ENCODE assay signal across 12 mouse cellular contexts in the genomic region with DNA sequence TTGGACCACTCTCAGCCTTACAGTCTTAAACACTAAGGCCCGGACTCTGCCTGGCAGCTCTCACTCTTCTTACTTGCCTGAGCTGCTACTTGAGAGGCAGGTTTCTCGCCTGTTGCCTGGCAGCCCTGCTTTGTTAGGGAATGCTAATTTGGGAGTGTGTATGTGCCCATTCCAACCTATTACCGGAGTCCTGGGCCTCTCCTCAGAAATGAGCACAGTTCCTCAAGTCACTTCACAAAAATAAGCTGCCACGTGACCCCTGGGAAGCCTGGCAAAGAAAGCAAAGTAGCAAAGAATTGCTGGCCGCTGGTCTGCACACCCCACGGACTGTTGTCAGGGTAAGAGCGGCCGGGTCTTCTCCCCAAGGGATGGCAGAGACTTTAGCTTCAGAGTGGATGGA. TPM values are rescaled to one million over a fixed set of nuclear protein-coding genes. Genes with fewer than 3 reads are reported as not detected.
A peak's percentile ranks its signal among the peaks of the same experiment; 100 is the strongest.
DNase-seq lines count a peak whose midpoint lies in the region; ATAC-seq and TF ChIP-seq lines count a peak whose summit lies in the region.
"Had no signal": no experiment of that assay in that cellular context is flagged by ENCODE, and none has a peak within 500 bp of the region (broad histone marks: within the 10 kb centered on the region; RNA-seq: fewer than 3 reads in every experiment).

No protein-coding gene starts in this region.

- no peak overlapping the region for H3K27ac ChIP-seq in hindbrain, embryonic 11.5 days (ENCODE audit: low read depth, low read length)
- no peak overlapping the region for H3K27ac ChIP-seq in hindbrain, embryonic 10.5 days
- no peak overlapping the region for H3K27ac ChIP-seq in stomach, embryonic 16.5 days (ENCODE audit: low read length)
- no peak overlapping the region for H3K27ac ChIP-seq in stomach, postnatal 0 days (replicated peaks)
- peak overlapping the region; percentile 76 for H3K27ac ChIP-seq in hindbrain, postnatal 0 days
- H3K27ac ChIP-seq: embryonic facial prominence, embryonic 15.5 days had no signal

- no peak for TF ChIP-seq CTCF in stomach, postnatal 0 days (IDR thresholded peaks at IDR 0.05; ENCODE audit: low read depth)
- TF ChIP-seq CTCF in hindbrain, postnatal 0 days (IDR thresholded peaks at IDR 0.05; ENCODE audit: low read depth), result no peak

- H3K9me3 ChIP-seq in hindbrain, embryonic 11.5 days (ENCODE audit: control insufficient read depth, low read length), result no peaks in the 10 kb centered on the region
- no peaks in the 10 kb centered on the region for H3K9me3 ChIP-seq in hindbrain, embryonic 10.5 days
- H3K9me3 ChIP-seq in stomach, embryonic 16.5 days (replicated peaks; ENCODE audit: control insufficient read depth, low read length), result no peaks in the 10 kb centered on the region
- H3K9me3 ChIP-seq in stomach, postnatal 0 days (ENCODE audit: control insufficient read depth, low read length), result no peaks in the 10 kb centered on the region
- no peaks in the 10 kb centered on the region for H3K9me3 ChIP-seq in hindbrain, postnatal 0 days (ENCODE audit: low read length)
- H3K9me3 ChIP-seq: embryonic facial prominence, embryonic 15.5 days; G1E had no signal

- DNase-seq in hindbrain, embryonic 11.5 days (ENCODE audit: low spot score), result no peak
- no peak for DNase-seq in hindbrain, embryonic 10.5 days (ENCODE audit: low spot score)
- DNase-seq in stomach, postnatal 0 days (ENCODE audit: low spot score), result no peak
- peak; percentile 66 for DNase-seq in hindbrain, postnatal 0 days (ENCODE audit: low spot score)
- peak; percentile 36 for DNase-seq in right cerebral cortex, postnatal 14 days
- DNase-seq in adrenal gland, adult 2 months, result no peak
- DNase-seq in urinary bladder, postnatal 36 days (ENCODE audit: low spot score in 2 of 2), result no peak
- DNase-seq: thymus, postnatal 14 days had no signal

- peaks cover 10% of the 10 kb centered on the region for H3K4me1 ChIP-seq in hindbrain, embryonic 11.5 days (replicated peaks; ENCODE audit: control insufficient read depth, insufficient read depth, low read length)
- H3K4me1 ChIP-seq in hindbrain, embryonic 10.5 days (replicated peaks), result peaks cover 40% of the 10 kb centered on the region
- peaks cover 25% of the 10 kb centered on the region for H3K4me1 ChIP-seq in stomach, embryonic 16.5 days (ENCODE audit: control insufficient read depth, insufficient read depth, low read length)
- H3K4me1 ChIP-seq in stomach, postnatal 0 days (replicated peaks; ENCODE audit: control insufficient read depth, insufficient read depth), result peaks cover 9% of the 10 kb centered on the region
- H3K4me1 ChIP-seq in hindbrain, postnatal 0 days (ENCODE audit: insufficient read depth, low read length), result peaks cover 29% of the 10 kb centered on the region

- no peak overlapping the region for H3K9ac ChIP-seq in hindbrain, embryonic 11.5 days (ENCODE audit: low read depth, low read length)
- 0 out of 2 replicates have a peak overlapping the region, but pooled peaks have one; percentile 2 for H3K9ac ChIP-seq in stomach, embryonic 16.5 days (ENCODE audit: low read length)
- no peak overlapping the region for H3K9ac ChIP-seq in stomach, postnatal 0 days (ENCODE audit: low read length)
- no peak overlapping the region for H3K9ac ChIP-seq in hindbrain, postnatal 0 days (replicated peaks; ENCODE audit: low read length)
- H3K9ac ChIP-seq: embryonic facial prominence, embryonic 15.5 days had no signal

- H3K4me2 ChIP-seq in hindbrain, embryonic 11.5 days (replicated peaks; ENCODE audit: low read depth, low read length), result no peak overlapping the region
- H3K4me2 ChIP-seq in stomach, embryonic 16.5 days (ENCODE audit: low read depth, low read length), result no peak overlapping the region
- H3K4me2 ChIP-seq in stomach, postnatal 0 days (replicated peaks; ENCODE audit: low read depth), result no peak overlapping the region
- no peak overlapping the region for H3K4me2 ChIP-seq in hindbrain, postnatal 0 days (ENCODE audit: low read depth, low read length)
- H3K4me2 ChIP-seq: embryonic facial prominence, embryonic 15.5 days had no signal

- no peaks in the 10 kb centered on the region for H3K27me3 ChIP-seq in hindbrain, embryonic 11.5 days (ENCODE audit: control insufficient read depth, insufficient read depth, low read length)
- H3K27me3 ChIP-seq in hindbrain, embryonic 10.5 days (ENCODE audit: insufficient read depth, poor library complexity, severe bottlenecking), result no peaks in the 10 kb centered on the region
- H3K27me3 ChIP-seq in stomach, embryonic 16.5 days (ENCODE audit: control insufficient read depth, insufficient read depth, low read length), result no peaks in the 10 kb centered on the region
- no peaks in the 10 kb centered on the region for H3K27me3 ChIP-seq in stomach, postnatal 0 days (ENCODE audit: control insufficient read depth, insufficient read depth, low read length)
- no peaks in the 10 kb centered on the region for H3K27me3 ChIP-seq in hindbrain, postnatal 0 days (ENCODE audit: insufficient read depth, low read length)
- H3K27me3 ChIP-seq: embryonic facial prominence, embryonic 15.5 days had no signal

- no peaks in the 10 kb centered on the region for H3K36me3 ChIP-seq in hindbrain, embryonic 11.5 days (ENCODE audit: control insufficient read depth, insufficient read depth, low read length)
- H3K36me3 ChIP-seq in hindbrain, embryonic 10.5 days, result peaks cover 30% of the 10 kb centered on the region
- no peaks in the 10 kb centered on the region for H3K36me3 ChIP-seq in stomach, embryonic 16.5 days (ENCODE audit: control insufficient read depth, insufficient read depth, low read length)
- peaks cover 6% of the 10 kb centered on the region; the same call in 1 of the 2 replicates for H3K36me3 ChIP-seq in stomach, postnatal 0 days (ENCODE audit: control insufficient read depth, insufficient read depth, low read length)
- no peaks in the 10 kb centered on the region for H3K36me3 ChIP-seq in hindbrain, postnatal 0 days (ENCODE audit: insufficient read depth, low read length)

- TF ChIP-seq EP300 in stomach, postnatal 0 days (optimal IDR thresholded peaks at IDR 0.05), result no peak

- 0 out of 2 replicates have a peak, but pooled peaks have one; percentile 21 for ATAC-seq in hindbrain, embryonic 11.5 days (ENCODE audit: low FRiP score)
- ATAC-seq in stomach, embryonic 16.5 days (ENCODE audit: insufficient read depth, low FRiP score), result no peak
- ATAC-seq in stomach, postnatal 0 days (ENCODE audit: low FRiP score, low TSS enrichment), result no peak
- ATAC-seq in hindbrain, postnatal 0 days, result peak; percentile 44; the same call in 1 of the 2 replicates
- ATAC-seq: intestine, postnatal 0 days had no signal

- no peak overlapping the region for H3K4me3 ChIP-seq in hindbrain, embryonic 11.5 days (ENCODE audit: low read depth, low read length)
- H3K4me3 ChIP-seq in hindbrain, embryonic 10.5 days, result no peak overlapping the region
- no peak overlapping the region for H3K4me3 ChIP-seq in stomach, embryonic 16.5 days (replicated peaks; ENCODE audit: low read length)
- H3K4me3 ChIP-seq in stomach, postnatal 0 days (ENCODE audit: low read depth, low read length), result no peak overlapping the region
- no peak overlapping the region for H3K4me3 ChIP-seq in hindbrain, postnatal 0 days (ENCODE audit: low read length)
- H3K4me3 ChIP-seq: embryonic facial prominence, embryonic 15.5 days had no signal

- whole genome bisulfite sequencing in hindbrain, embryonic 11.5 days, result 54% methylated on average over 8 of the region's 8 CpGs
- 54% methylated on average over 8 of the region's 8 CpGs for WGBS in hindbrain, embryonic 10.5 days
- 80% methylated on average over 8 of the region's 8 CpGs for WGBS in stomach, embryonic 16.5 days
- WGBS in stomach, postnatal 0 days, result 67% methylated on average over 8 of the region's 8 CpGs
- 35% methylated on average over 8 of the region's 8 CpGs for WGBS in hindbrain, postnatal 0 days

RNA-seq across cellular contexts. Expression of a gene that starts 47.5 kb away (rescaled TPM):
- 16.0 and 22.8 TPM in 2 replicates for polyA plus RNA-seq in hindbrain, embryonic 11.5 days (2014; fragmentation: Nextera tagmentation; extraction: Ambion mirVana)
- 14.8 and 15.7 TPM in 2 replicates for polyA plus RNA-seq in hindbrain, embryonic 10.5 days (2016; fragmentation: Nextera tagmentation; extraction: Ambion mirVana)
- polyA plus RNA-seq in stomach, embryonic 16.5 days (2015; fragmentation: Nextera tagmentation; extraction: Ambion mirVana), result 19.1 and 23.6 TPM in 2 replicates
- 11.3 and 12.5 TPM in 2 replicates for polyA plus RNA-seq in stomach, postnatal 0 days (2015; fragmentation: Nextera tagmentation; extraction: Ambion mirVana)
- 7.6 and 9.5 TPM in 2 replicates for total RNA-seq in hindbrain, postnatal 0 days (2014; rRNA removed)
- 6.2 and 7.1 TPM in 2 replicates for polyA plus RNA-seq in hindbrain, postnatal 0 days (2015; fragmentation: Nextera tagmentation; extraction: Ambion mirVana)
- total RNA-seq in adrenal gland, adult 2 months (2021), result 10 to 100 TPM; 31.1 to 51.5 TPM
- 54.3 and 59.5 TPM in 2 replicates for polyA plus RNA-seq in adrenal gland, adult 2 months (2012; rRNA removed)
- polyA plus RNA-seq: G1E had no signal

Comparison
In these comparisons a context has a peak if more than half of its experiments do, and no peak if none do; other contexts are left out.
1. DNase-seq: peak in hindbrain, postnatal 0 days (single experiment) and right cerebral cortex, postnatal 14 days (single experiment); none in hindbrain, embryonic 11.5 days (single experiment), hindbrain, embryonic 10.5 days (single experiment), stomach, postnatal 0 days (single experiment), adrenal gland, adult 2 months (single experiment) and urinary bladder, postnatal 36 days (0 of 2).
2. ATAC-seq: peak in hindbrain, embryonic 11.5 days (single experiment) and hindbrain, postnatal 0 days (single experiment); none in stomach, embryonic 16.5 days (single experiment) and stomach, postnatal 0 days (single experiment).